Mouse (Mus musculus): ENCODE data around the gene Ptprm.

DNA sequence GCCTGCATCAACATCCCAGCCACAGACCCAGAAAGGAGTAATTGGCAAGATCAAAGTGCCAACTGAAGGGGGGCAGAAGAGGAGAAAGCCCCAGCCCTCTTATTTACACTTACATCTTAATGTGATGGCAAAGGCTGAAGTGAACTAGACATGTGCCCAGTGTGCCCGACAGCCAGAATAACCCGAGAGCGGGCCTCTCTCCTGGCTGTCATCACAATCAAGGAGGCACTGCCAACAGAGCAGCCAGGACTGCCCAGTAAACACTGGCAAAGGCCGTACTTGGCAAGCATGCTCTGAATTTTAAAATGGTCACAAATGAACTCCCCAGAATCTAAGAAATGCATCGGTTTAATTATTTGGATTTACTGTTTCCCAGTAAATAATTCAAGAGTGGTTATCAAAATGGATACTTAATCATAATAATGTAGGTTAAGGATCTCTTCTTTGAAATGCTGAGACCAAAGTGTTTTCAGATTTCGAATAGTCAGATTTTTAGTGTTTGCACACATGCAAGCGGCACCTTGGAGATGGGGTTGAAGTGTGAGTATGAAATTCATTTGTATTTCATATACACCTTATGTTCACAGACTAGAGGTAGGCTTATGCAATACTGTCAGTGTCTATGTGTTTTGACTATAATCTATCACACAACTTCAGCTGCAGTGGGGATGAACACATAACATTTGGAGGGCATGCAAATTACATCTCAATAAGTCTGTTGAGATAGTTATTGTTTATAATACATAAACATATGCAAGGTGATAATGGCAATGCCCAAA lies 282.8 kb downstream of the Ptprm start:
- TF ChIP-seq CTCF (IDR thresholded peaks at IDR 0.05; ENCODE audit: borderline replicate concordance, control insufficient read depth, extremely low read depth, insufficient read depth, low read length, poor library complexity) (no peak), POLR2A (IDR thresholded peaks at IDR 0.05; ENCODE audit: control insufficient read depth, extremely low read depth, insufficient read depth, low read length, poor library complexity) (no peak)

Data from thymus, adult 2 months (tissue).